Mouse (Mus musculus) brain, embryonic 14.5 days (tissue): ENCODE measurements around the gene Pak2. TPM values are rescaled to one million over a fixed set of nuclear protein-coding genes. Genes with fewer than 3 reads are reported as not detected.

Experiments used
- DNase-seq: peaks from one replicate; pipeline ENCODE4 v3.0.0-alpha.2; 2011; ENCODE audit warnings: low read depth
- CTCF ChIP-seq: fragments of 200-500 bp; IDR thresholded peaks from 2 replicates; pipeline ENCODE4 v1.5.1; 2012; ENCODE audit warnings: inconsistent platforms, mild to moderate bottlenecking, moderate library complexity, borderline replicate concordance; ENCODE audit not compliant: insufficient read depth, insufficient read length; ENCODE audit errors: extremely low read depth
- POLR2A ChIP-seq: fragments of 200-500 bp; IDR thresholded peaks from 2 replicates; pipeline ENCODE4 v1.6.1; 2012; ENCODE audit warnings: mild to moderate bottlenecking, inconsistent platforms, borderline replicate concordance; ENCODE audit not compliant: poor library complexity, insufficient read depth, insufficient read length, severe bottlenecking; ENCODE audit errors: extremely low read depth
- polyA plus RNA-seq: library from polyadenylated mRNA; depleted of rRNA; stranded (reverse); fragments of >200 nt; gene quantifications from 2 replicates; pipeline ENCODE4 v1.2.3, GENCODE M21; 2012; rRNA removed

Pak2 gene
- polyA plus RNA-seq, 1 experiment = 39.0 TPM

DNA sequence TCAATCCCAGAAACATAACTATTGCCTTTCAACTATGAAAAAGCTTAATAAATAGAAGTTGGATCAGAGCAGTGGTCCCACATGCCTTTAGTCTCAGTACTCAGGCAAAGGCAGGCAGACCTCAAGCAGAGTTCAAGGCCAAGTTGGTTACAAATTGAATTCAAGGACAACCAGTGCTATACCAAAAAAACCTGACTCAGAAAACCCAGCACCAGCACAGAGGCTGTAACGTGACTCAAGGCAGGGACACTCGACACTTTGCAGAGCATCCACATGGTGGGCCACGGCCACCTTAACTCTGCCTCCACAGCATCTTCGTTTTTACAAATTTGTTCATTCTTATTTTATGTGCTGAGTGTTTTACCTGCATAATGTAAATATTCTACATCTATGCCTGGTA, 103.9 kb downstream of the Pak2 start:
- no peak for TF ChIP-seq CTCF
- no peak for TF ChIP-seq POLR2A
- DNase-seq = no peak

Other genes with a start within 250 kb of the Pak2 start
- 0.15 and 0.16 TPM in 2 replicates for gene Meltf, start 200.5 kb downstream of the Pak2 start, polyA plus RNA-seq
- gene Pigz, start 145.5 kb downstream of the Pak2 start, polyA plus RNA-seq = 0.86 and 1.5 TPM in 2 replicates
- gene 0610012G03Rik, start 130.8 kb downstream of the Pak2 start, polyA plus RNA-seq = 67.6 and 92.3 TPM in 2 replicates
- gene Ncbp2, start 130.8 kb downstream of the Pak2 start, polyA plus RNA-seq = 77.3 and 93.8 TPM in 2 replicates
- gene Senp5, start 76.1 kb downstream of the Pak2 start, polyA plus RNA-seq = 18.3 and 23.2 TPM in 2 replicates
- gene Pigx, start 20.4 kb upstream of the Pak2 start, polyA plus RNA-seq = 74.9 and 103 TPM in 2 replicates
- gene Cep19, start 20.5 kb upstream of the Pak2 start, polyA plus RNA-seq = 24.3 and 26.3 TPM in 2 replicates
- 6.8 and 8.8 TPM in 2 replicates for gene Nrros, start 86.3 kb upstream of the Pak2 start, polyA plus RNA-seq
- gene Bex6, start 100.5 kb upstream of the Pak2 start, polyA plus RNA-seq = not detected in 2 replicates
- gene Fbxo45, start 167.8 kb upstream of the Pak2 start, polyA plus RNA-seq = 22.1 and 27.0 TPM in 2 replicates
- 9.9 and 12.3 TPM in 2 replicates for gene Wdr53, start 167.9 kb upstream of the Pak2 start, polyA plus RNA-seq
- 0.05 and 0.11 TPM in 2 replicates for gene Smco1, start 192.1 kb upstream of the Pak2 start, polyA plus RNA-seq
- gene Rnf168, start 198.1 kb upstream of the Pak2 start, polyA plus RNA-seq = 14.5 and 16.0 TPM in 2 replicates